Mouse (Mus musculus) heart, embryonic 14.5 days (tissue): ENCODE data around the gene Zfp169. TPM values are rescaled to one million over a fixed set of nuclear protein-coding genes. Genes with fewer than 3 reads are reported as not detected.
A peak's percentile ranks its signal among the peaks of the same experiment; 100 is the strongest.

Experiments
- ATAC-seq: fragments of 200-750 bp; cut with Nextera tagmentation; 2 replicates; pipeline ENCODE4 v1.8.0; 2017; ENCODE audit warnings: low read depth, moderate TSS enrichment; ENCODE audit not compliant: insufficient number of reproducible peaks, insufficient read depth, low FRiP score
- H3K27ac ChIP-seq, 2 experiments: fragments of 200-500 bp in 1 of 2; fragments of 300-500 bp in 1 of 2; sonication (generic) in 1 of 2; replicated peaks in 1 of 2; 2 replicates each; pipeline ENCODE4 v1.5.1; 2012 to 2014; ENCODE audit warnings: low read depth in 2 of 2, low read length in 2 of 2, control low read depth in 1 of 2, mild to moderate bottlenecking in 1 of 2, mixed read lengths in 1 of 2; ENCODE audit not compliant: control insufficient read depth in 1 of 2, insufficient read depth in 1 of 2
- H3K27me3 ChIP-seq: fragments of 300-500 bp; sonication (generic); 2 replicates; pipeline ENCODE4 v1.6.1; 2014; ENCODE audit warnings: mild to moderate bottlenecking, low read length, control low read depth; ENCODE audit not compliant: control insufficient read depth, insufficient read depth
- H3K36me3 ChIP-seq: fragments of 300-500 bp; sonication (generic); 2 replicates; pipeline ENCODE4 v1.6.1; 2014; ENCODE audit warnings: mild to moderate bottlenecking, control low read depth, low read length, mixed read lengths; ENCODE audit not compliant: control insufficient read depth, insufficient read depth
- H3K4me1 ChIP-seq, 2 experiments: fragments of 200-500 bp in 1 of 2; fragments of 300-500 bp in 1 of 2; sonication (generic) in 1 of 2; 2 replicates each; pipeline ENCODE4 v1.6.1; 2012 to 2014; ENCODE audit warnings: low read length in 2 of 2, control low read depth in 1 of 2, mixed read lengths in 1 of 2; ENCODE audit not compliant: control insufficient read depth in 2 of 2, insufficient read depth in 2 of 2
- H3K4me2 ChIP-seq: fragments of 300-500 bp; sonication (generic); 2 replicates; pipeline ENCODE4 v1.6.1; 2014; ENCODE audit warnings: mild to moderate bottlenecking, low read length
- H3K4me3 ChIP-seq, 2 experiments: fragments of 200-500 bp in 1 of 2; fragments of 300-500 bp in 1 of 2; sonication (generic) in 1 of 2; 2 replicates each; pipeline ENCODE4 v1.5.1; 2012 to 2014; ENCODE audit warnings: low read length in 2 of 2, mild to moderate bottlenecking in 2 of 2, control low read depth in 1 of 2, low read depth in 1 of 2, moderate library complexity in 1 of 2; ENCODE audit not compliant: control insufficient read depth in 1 of 2, insufficient read depth in 1 of 2
- H3K9ac ChIP-seq: fragments of 300-500 bp; sonication (generic); 2 replicates; pipeline ENCODE4 v1.6.1; 2014; ENCODE audit warnings: mild to moderate bottlenecking, low read length
- H3K9me3 ChIP-seq: fragments of 300-500 bp; sonication (generic); 2 replicates; pipeline ENCODE4 v1.6.1; 2016; ENCODE audit warnings: low read length, control low read depth; ENCODE audit not compliant: control insufficient read depth
- WGBS: fragments of 180-500 bp; shearing (Covaris S2); extraction: QIAGEN DNeasy Blood & Tissue Kit; methylation state at CpG from one replicate; pipeline ENCODE4 v1.1.7; 2014; 5-methylcytosine and 5-hydroxymethylcytosine counted together
- polyA plus RNA-seq: library from polyadenylated mRNA; unstranded; fragments of >200 nt; fragmentation: Nextera tagmentation; extraction: Ambion mirVana; gene quantifications from 2 replicates; pipeline ENCODE4 v1.2.1, GENCODE M21; 2014

Zfp169 gene
- polyA plus RNA-seq, 1 experiment from 2014 or later: 3.3 TPM

DNA sequence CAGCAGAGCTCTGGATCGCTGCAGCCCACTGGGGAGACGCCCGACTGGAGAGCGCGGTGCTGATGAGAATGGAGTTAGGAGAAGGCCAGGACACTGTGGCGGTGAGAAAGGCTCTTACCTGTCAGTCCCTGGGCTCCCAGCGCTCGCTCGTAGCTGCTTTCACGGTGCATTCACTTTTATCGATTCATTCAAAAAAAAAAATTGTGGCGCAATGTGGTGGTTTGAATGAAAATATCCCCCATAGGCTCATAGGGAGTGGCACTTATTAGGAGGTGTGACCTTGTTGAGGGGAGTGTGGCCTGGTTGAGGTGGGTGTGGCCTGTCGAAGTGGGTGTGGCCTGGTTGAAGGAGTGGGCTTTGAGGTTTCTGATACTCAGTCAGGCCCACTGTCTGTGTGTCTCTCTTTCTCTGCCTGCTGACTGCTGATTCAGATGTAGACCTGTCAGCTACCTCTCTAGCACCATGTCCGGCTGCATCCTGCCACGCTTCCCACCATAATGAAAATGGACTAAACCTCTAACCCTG is 44.5 kb downstream of the Zfp169 start:
- H3K9me3 ChIP-seq: no peaks in the 10 kb centered on the region
- H3K9ac ChIP-seq: no peak overlapping the region
- no peaks in the 10 kb centered on the region for H3K4me1 ChIP-seq
- no peak for ATAC-seq
- H3K27me3 ChIP-seq: peaks cover 4% of the 10 kb centered on the region; the same call in 1 of the 2 replicates
- H3K27ac ChIP-seq: no peak overlapping the region
- H3K36me3 ChIP-seq: no peaks in the 10 kb centered on the region
- no peak overlapping the region for H3K4me2 ChIP-seq
- H3K4me3 ChIP-seq: no peak overlapping the region
- WGBS: 57% methylated on average over 15 of the region's 15 CpGs

DNA sequence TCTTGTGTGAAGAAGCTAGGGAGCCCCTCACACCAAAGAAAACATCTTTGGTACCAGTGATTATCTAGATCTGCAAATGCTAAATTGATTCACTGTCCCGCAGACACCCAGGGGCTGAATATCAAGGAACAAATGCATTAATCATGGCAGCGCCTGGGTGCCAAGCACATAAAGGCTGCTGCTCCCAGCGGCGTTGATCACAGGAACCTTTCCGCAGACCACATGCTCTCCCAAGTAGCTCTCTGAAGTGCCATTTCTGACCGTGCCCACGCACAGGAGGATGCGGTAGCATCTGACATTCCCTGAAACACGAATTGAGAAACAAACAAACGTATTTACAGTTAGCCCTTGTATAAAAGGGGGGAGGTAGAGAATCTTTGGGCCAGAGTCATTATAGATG is 47.1 kb downstream of the Zfp169 start:
- H3K4me2 ChIP-seq: no peak overlapping the region
- no peak overlapping the region for H3K4me3 ChIP-seq
- no peaks in the 10 kb centered on the region for H3K9me3 ChIP-seq
- peaks cover 4% of the 10 kb centered on the region; the same call in 1 of the 2 replicates for H3K27me3 ChIP-seq
- ATAC-seq: no peak
- no peaks in the 10 kb centered on the region for H3K4me1 ChIP-seq
- no peaks in the 10 kb centered on the region for H3K36me3 ChIP-seq
- H3K9ac ChIP-seq: no peak overlapping the region
- WGBS: 65% methylated on average over 10 of the region's 10 CpGs
- H3K27ac ChIP-seq: no peak overlapping the region

DNA sequence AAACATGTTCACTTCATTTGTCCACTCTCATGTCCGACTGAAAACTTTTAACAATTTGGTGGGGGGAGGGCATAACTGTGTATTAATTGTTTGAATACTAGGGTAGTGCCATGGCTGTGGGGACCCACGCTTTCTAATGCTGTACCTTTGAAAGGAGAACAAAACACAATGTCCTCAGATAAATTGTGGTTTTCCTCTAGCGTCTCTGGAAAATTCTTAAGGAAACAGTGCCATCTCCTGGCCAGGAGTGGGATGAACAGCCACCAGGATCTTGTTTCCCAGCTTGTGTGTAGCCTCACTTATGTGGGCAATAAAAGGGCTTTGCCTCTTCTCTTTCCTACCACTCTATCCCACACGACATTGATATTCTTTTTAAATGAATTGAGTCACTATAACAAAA is 49.1 kb downstream of the Zfp169 start:
- ATAC-seq: no peak
- Histone ChIP-seq H3K36me3 (no peaks in the 10 kb centered on the region), H3K27ac (no peak overlapping the region), H3K9me3 (no peaks in the 10 kb centered on the region), H3K4me1 (no peaks in the 10 kb centered on the region), H3K4me2 (no peak overlapping the region), H3K9ac (no peak overlapping the region), H3K27me3 (peaks cover 4% of the 10 kb centered on the region; the same call in 1 of the 2 replicates), H3K4me3 (no peak overlapping the region)
- WGBS: 16% methylated on average over 4 of the region's 4 CpGs

DNA sequence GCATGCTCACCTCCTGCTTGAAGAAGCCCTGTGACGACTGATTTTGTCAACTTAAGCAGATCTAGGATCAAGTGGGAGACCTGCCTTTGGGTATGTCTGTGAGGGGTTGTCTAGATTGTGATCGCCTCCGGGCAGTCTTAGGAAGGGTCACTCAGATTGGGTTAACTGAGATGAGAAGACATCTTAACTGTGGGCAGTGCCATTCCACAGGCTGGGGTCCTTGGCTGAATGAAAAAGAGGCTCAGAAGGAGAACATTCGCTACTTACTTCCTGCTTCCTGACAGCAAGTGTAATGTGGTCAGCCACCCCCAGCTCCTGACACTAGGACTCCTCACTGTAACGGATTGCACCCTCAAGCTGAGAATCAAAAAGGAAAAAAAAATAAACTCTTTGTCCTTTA is 54.0 kb downstream of the Zfp169 start:
- Histone ChIP-seq H3K4me2 (no peak overlapping the region), H3K4me1 (no peaks in the 10 kb centered on the region), H3K27ac (no peak overlapping the region), H3K9me3 (no peaks in the 10 kb centered on the region), H3K4me3 (no peak overlapping the region), H3K9ac (no peak overlapping the region), H3K36me3 (no peaks in the 10 kb centered on the region), H3K27me3 (no peaks in the 10 kb centered on the region)
- ATAC-seq: no peak
- 70% methylated on average over 5 of the region's 5 CpGs for WGBS

DNA sequence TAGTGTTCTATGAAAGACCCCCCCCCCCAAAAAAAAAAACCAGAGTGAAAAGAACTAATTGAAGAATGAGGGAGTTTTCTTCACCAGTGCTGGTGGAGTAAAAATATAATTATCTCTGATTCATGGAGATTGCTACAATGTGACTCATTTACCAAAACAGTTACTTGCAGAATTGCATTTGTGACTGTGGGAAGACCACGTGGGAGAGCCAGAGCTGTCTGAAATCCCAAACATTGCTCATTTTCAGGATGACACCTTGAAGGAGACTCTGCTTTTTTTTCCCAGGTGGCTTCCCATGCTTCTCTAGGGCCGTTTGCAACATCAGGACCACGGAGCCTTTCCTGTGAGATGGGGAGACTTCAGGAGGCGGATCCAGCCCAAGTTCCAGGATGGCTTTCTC is 65.1 kb downstream of the Zfp169 start:
- Histone ChIP-seq H3K4me1 (peaks cover 10 to 20% of the 10 kb centered on the region in 2 experiments; a peak in 3 of 4 replicates), H3K4me2 (no peak overlapping the region), H3K9ac (no peak overlapping the region), H3K9me3 (no peaks in the 10 kb centered on the region), H3K27me3 (no peaks in the 10 kb centered on the region), H3K27ac (no peak overlapping the region), H3K36me3 (no peaks in the 10 kb centered on the region), H3K4me3 (no peak overlapping the region)
- 36% methylated on average over 4 of the region's 4 CpGs for WGBS
- ATAC-seq: no peak

DNA sequence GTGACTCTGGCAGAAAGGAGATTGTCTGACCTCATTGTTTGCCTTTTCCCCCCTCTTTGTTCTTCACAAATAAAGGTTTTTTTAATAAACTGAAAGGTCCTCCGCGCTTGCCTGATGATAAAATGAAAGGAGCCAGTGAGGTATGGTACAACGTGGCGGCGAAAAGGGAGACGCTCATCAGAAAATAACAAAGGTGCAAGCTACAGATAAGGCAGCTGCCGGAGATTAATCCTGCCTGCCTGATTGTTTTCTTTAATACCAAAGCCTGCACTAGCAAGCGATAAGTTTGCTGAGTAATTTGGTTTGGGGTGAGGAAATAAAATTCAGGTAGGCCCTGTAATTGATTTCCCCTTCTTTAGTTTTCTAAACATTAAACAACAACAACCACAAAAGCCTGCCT is 69.3 kb downstream of the Zfp169 start:
- Histone ChIP-seq H3K4me2 (0 out of 2 replicates have a peak overlapping the region, but pooled peaks have one; percentile 4), H3K9ac (no peak overlapping the region), H3K4me1 (peaks cover 10 to 20% of the 10 kb centered on the region in 2 experiments; a peak in 3 of 4 replicates), H3K27ac (no peak overlapping the region), H3K4me3 (no peak overlapping the region), H3K27me3 (no peaks in the 10 kb centered on the region), H3K36me3 (no peaks in the 10 kb centered on the region), H3K9me3 (no peaks in the 10 kb centered on the region)
- ATAC-seq: no peak
- WGBS: 20% methylated on average over 8 of the region's 8 CpGs

DNA sequence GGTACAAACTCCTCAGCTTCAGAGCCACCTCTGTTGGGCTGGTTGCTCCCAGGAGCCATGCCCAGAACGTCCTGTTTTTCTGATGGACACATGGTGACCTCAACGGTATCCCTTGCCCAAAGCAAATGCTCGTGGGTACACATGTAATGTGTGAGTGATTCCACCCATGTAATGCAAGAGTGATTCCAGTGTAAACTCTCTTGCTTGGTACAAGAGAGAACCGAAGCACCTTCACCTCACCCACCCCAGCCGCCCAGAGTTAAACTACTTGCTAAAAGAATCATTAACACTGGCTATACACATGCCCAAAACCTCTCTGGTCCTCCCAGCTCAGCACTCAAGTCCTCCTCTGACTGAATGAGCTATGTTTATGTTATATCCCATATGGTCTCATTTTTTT is 74.9 kb downstream of the Zfp169 start:
- no peak for ATAC-seq
- H3K27me3 ChIP-seq: no peaks in the 10 kb centered on the region
- H3K9ac ChIP-seq: no peak overlapping the region
- no peak overlapping the region for H3K4me3 ChIP-seq
- no peak overlapping the region for H3K4me2 ChIP-seq
- no peaks in the 10 kb centered on the region for H3K36me3 ChIP-seq
- WGBS: 74% methylated on average over 5 of the region's 5 CpGs
- no peaks in the 10 kb centered on the region for H3K4me1 ChIP-seq
- H3K9me3 ChIP-seq: no peaks in the 10 kb centered on the region
- H3K27ac ChIP-seq: no peak overlapping the region
